Mouse (Mus musculus) hindbrain, embryonic 11.5 days (tissue): Measurements from ENCODE around the gene Abca8a. TPM values are rescaled to one million over a fixed set of nuclear protein-coding genes. Genes with fewer than 3 reads are reported as not detected.
"Not testable (repeated sequence)": the region's sequence is repeated elsewhere in the genome, so short reads cannot be mapped to it uniquely, and the experiment has no call there.

Source experiments
- ATAC-seq: fragments of 200-750 bp; cut with Nextera tagmentation; 2 replicates; pipeline ENCODE4 v1.8.0; 2017; ENCODE audit warnings: mild to moderate bottlenecking, moderate TSS enrichment, moderate library complexity; ENCODE audit not compliant: low FRiP score
- DNase-seq: peaks from one replicate; pipeline ENCODE4 v3.0.0-alpha.2; 2015; ENCODE audit warnings: low spot score
- H3K27ac ChIP-seq: fragments of 300-500 bp; sonication (generic); 2 replicates; pipeline ENCODE4 v1.5.1; 2014; ENCODE audit warnings: mild to moderate bottlenecking, low read depth, low read length
- H3K27me3 ChIP-seq: fragments of 300-500 bp; sonication (generic); 2 replicates; pipeline ENCODE4 v1.6.1; 2014; ENCODE audit warnings: mild to moderate bottlenecking, low read length, moderate library complexity, mixed read lengths; ENCODE audit not compliant: control insufficient read depth, insufficient read depth
- H3K36me3 ChIP-seq: fragments of 300-500 bp; sonication (generic); 2 replicates; pipeline ENCODE4 v1.6.1; 2014; ENCODE audit warnings: mild to moderate bottlenecking, low read length, moderate library complexity, mixed read lengths; ENCODE audit not compliant: control insufficient read depth, insufficient read depth
- H3K4me1 ChIP-seq: fragments of 300-500 bp; sonication (generic); replicated peaks from 2 replicates; pipeline ENCODE4 v1.6.1; 2014; ENCODE audit warnings: low read length, mixed read lengths; ENCODE audit not compliant: control insufficient read depth, insufficient read depth
- H3K4me2 ChIP-seq: fragments of 300-500 bp; sonication (generic); replicated peaks from 2 replicates; pipeline ENCODE4 v1.6.1; 2014; ENCODE audit warnings: mild to moderate bottlenecking, low read depth, low read length
- H3K4me3 ChIP-seq: fragments of 300-500 bp; sonication (generic); 2 replicates; pipeline ENCODE4 v1.5.1; 2014; ENCODE audit warnings: low read depth, low read length
- H3K9ac ChIP-seq: fragments of 300-500 bp; sonication (generic); 2 replicates; pipeline ENCODE4 v1.6.1; 2014; ENCODE audit warnings: low read depth, low read length
- H3K9me3 ChIP-seq: fragments of 300-500 bp; sonication (generic); 2 replicates; pipeline ENCODE4 v1.6.1; 2016; ENCODE audit warnings: low read length; ENCODE audit not compliant: control insufficient read depth
- WGBS: fragments of 180-500 bp; shearing (Covaris S2); extraction: QIAGEN DNeasy Blood & Tissue Kit; methylation state at CpG from one replicate; pipeline ENCODE4 v1.1.7; 2014; 5-methylcytosine and 5-hydroxymethylcytosine counted together
- polyA plus RNA-seq: library from polyadenylated mRNA; unstranded; fragments of >200 nt; fragmentation: Nextera tagmentation; extraction: Ambion mirVana; gene quantifications from 2 replicates; pipeline ENCODE4 v1.2.1, GENCODE M21; 2014

Abca8a gene
- polyA plus RNA-seq, 1 experiment from 2014 or later = 0.12 TPM

DNA sequence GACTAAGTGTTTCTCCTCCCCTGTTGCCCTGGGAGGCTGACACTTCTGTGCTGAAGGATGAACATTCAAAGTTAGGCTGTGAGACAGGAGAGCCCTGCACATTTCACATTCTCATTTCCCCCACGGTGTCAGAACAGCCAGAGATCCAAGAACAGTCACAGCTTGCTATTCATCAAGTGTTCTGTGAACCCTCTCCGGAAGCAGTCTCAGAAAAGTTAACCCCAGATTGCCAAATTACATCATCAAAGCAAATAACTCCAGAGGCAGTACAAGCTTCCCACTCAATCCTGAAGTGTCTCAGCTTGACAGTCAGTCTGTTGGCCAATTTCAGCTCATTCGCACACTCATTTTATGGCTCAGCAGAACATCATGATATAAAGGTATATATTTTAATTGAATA is 100.8 kb downstream of the Abca8a start:
- 16% methylated on average over 3 of the region's 3 CpGs for WGBS
- DNase-seq = peak; percentile 14
- no peaks in the 10 kb centered on the region for H3K4me1 ChIP-seq
- H3K9me3 ChIP-seq = no peaks in the 10 kb centered on the region
- ATAC-seq = peak; percentile 30; the same call in 1 of the 2 replicates
- H3K36me3 ChIP-seq = no peaks in the 10 kb centered on the region
- no peak overlapping the region for H3K9ac ChIP-seq
- no peak overlapping the region for H3K4me2 ChIP-seq
- H3K27ac ChIP-seq = no peak overlapping the region
- no peak overlapping the region for H3K4me3 ChIP-seq
- H3K27me3 ChIP-seq = no peaks in the 10 kb centered on the region

GRCm38 (mm10) chr11:109994014-109994413 is 101.8 kb downstream of the Abca8a start:
- H3K4me3 ChIP-seq = no peak overlapping the region
- WGBS = 58% methylated on average over 6 of the region's 6 CpGs
- no peak overlapping the region for H3K9ac ChIP-seq
- no peaks in the 10 kb centered on the region for H3K27me3 ChIP-seq
- no peak overlapping the region for H3K4me2 ChIP-seq
- DNase-seq (no peak), ATAC-seq (no peak)
- no peaks in the 10 kb centered on the region for H3K9me3 ChIP-seq
- no peaks in the 10 kb centered on the region for H3K36me3 ChIP-seq
- no peaks in the 10 kb centered on the region for H3K4me1 ChIP-seq
- H3K27ac ChIP-seq = no peak overlapping the region

GRCm38 (mm10) chr11:109991270-109991669 is 104.5 kb downstream of the Abca8a start:
- Histone ChIP-seq H3K36me3 (no peaks in the 10 kb centered on the region), H3K27me3 (no peaks in the 10 kb centered on the region), H3K9me3 (no peaks in the 10 kb centered on the region), H3K4me2 (no peak overlapping the region), H3K9ac (no peak overlapping the region), H3K4me3 (no peak overlapping the region), H3K27ac (no peak overlapping the region), H3K4me1 (no peaks in the 10 kb centered on the region)
- WGBS = 79% methylated on average over 3 of the region's 3 CpGs
- no peak for DNase-seq
- ATAC-seq = no peak

- Histone ChIP-seq H3K9me3 (no peaks in the 10 kb centered on the region), H3K36me3 (no peaks in the 10 kb centered on the region), H3K4me2 (no peak overlapping the region), H3K27ac (no peak overlapping the region), H3K4me3 (no peak overlapping the region), H3K27me3 (no peaks in the 10 kb centered on the region), H3K9ac (no peak overlapping the region), H3K4me1 (no peaks in the 10 kb centered on the region)
- ATAC-seq (no peak), DNase-seq (no peak)
- WGBS = 86% methylated on average over 2 of the region's 2 CpGs
These were observed 105.5 kb downstream of the Abca8a start for GRCm38 (mm10) chr11:109990256-109990655.

DNA sequence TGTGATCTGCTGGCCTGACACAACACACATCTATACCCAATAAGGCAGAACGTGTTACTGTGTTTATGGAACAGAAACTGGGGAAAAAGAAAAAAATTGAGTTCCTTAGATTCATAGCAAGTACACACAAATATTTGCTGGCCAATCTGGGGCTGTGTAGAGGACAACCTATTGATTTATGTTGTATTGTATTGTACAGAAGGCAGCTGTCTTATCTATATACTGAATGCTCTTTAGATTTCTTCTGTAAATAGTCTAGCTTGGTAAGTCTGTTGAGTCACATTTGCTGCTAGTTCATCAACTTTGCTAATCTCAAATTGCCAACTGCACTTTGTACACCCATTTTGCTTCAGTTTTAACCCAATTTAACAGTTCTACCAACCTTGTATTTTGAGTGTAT is 107.6 kb downstream of the Abca8a start:
- 61% methylated on average over 1 of the region's 1 CpGs for WGBS
- no peaks in the 10 kb centered on the region for H3K4me1 ChIP-seq
- ATAC-seq = no peak
- no peaks in the 10 kb centered on the region for H3K36me3 ChIP-seq
- no peak overlapping the region for H3K4me2 ChIP-seq
- no peak overlapping the region for H3K9ac ChIP-seq
- H3K9me3 ChIP-seq = no peaks in the 10 kb centered on the region
- no peak for DNase-seq
- H3K27ac ChIP-seq = no peak overlapping the region
- no peaks in the 10 kb centered on the region for H3K27me3 ChIP-seq
- H3K4me3 ChIP-seq = no peak overlapping the region

GRCm38 (mm10) chr11:109987460-109988072 is 108.2 kb downstream of the Abca8a start:
- H3K9me3 ChIP-seq, H3K4me3 ChIP-seq, H3K27ac ChIP-seq, H3K4me2 ChIP-seq, H3K9ac ChIP-seq, ATAC-seq, H3K4me1 ChIP-seq, H3K36me3 ChIP-seq, H3K27me3 ChIP-seq, DNase-seq: not testable (repeated sequence)
- WGBS = 44% methylated on average over 11 of the region's 11 CpGs

DNA sequence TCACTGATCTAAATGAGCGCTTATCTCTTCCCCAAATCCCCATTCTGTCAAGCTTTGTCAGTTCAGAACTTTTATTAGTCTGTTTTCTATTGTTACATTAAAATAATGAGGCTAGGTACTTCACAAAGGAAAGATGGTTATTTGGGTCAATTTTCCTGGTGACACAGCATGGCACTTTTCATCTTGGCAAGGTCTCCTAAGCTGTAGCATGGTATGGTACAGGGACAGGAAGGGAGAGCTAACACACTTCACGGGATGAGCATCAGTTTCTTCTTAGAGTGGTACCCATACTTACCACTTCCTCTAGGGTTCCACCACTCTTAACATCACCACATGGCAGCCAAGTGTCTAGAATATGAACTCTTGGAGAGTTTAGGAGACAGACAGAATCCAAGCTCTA is 113.9 kb downstream of the Abca8a start:
- H3K27me3 ChIP-seq = no peaks in the 10 kb centered on the region
- H3K9ac ChIP-seq = no peak overlapping the region
- H3K9me3 ChIP-seq = no peaks in the 10 kb centered on the region
- DNase-seq (no peak), ATAC-seq (no peak)
- H3K4me3 ChIP-seq = no peak overlapping the region
- H3K27ac ChIP-seq = no peak overlapping the region
- 92% methylated on average over 2 of the region's 2 CpGs for WGBS
- no peaks in the 10 kb centered on the region for H3K36me3 ChIP-seq
- no peak overlapping the region for H3K4me2 ChIP-seq
- H3K4me1 ChIP-seq = no peaks in the 10 kb centered on the region

Other genes with a start within 250 kb of the Abca8a start
- 0.64 and 0.71 TPM in 2 replicates for gene Abca8b, start 100.1 kb downstream of the Abca8a start, polyA plus RNA-seq
- gene Abca9, start 72.2 kb upstream of the Abca8a start, polyA plus RNA-seq = 5.1 and 5.8 TPM in 2 replicates
- 0.05 TPM in 1 of 2 replicates, not detected in the other for gene Abca6, start 155.8 kb upstream of the Abca8a start, polyA plus RNA-seq
- gene Abca5, start 241.7 kb upstream of the Abca8a start, polyA plus RNA-seq = 4.3 and 6.5 TPM in 2 replicates